ENCODE assay signal across 15 mouse cellular contexts in genomic region chr8:17690074-17690848, GRCm38 (mm10).
"Had no signal": no experiment of that assay in that cellular context is flagged by ENCODE, and none has a peak within 500 bp of the region (broad histone marks: within the 10 kb centered on the region; RNA-seq: fewer than 3 reads in every experiment).

No protein-coding gene starts in this region.

- H3K4me1 ChIP-seq: liver, embryonic 13.5 days; midbrain, embryonic 12.5 days; midbrain, embryonic 15.5 days; neural tube, embryonic 12.5 days; neural tube, embryonic 15.5 days had no signal

- H3K9me3 ChIP-seq: liver, embryonic 13.5 days; midbrain, embryonic 12.5 days; midbrain, embryonic 15.5 days; neural tube, embryonic 12.5 days; neural tube, embryonic 15.5 days had no signal

- H3K9ac ChIP-seq: liver, embryonic 13.5 days; midbrain, embryonic 12.5 days; midbrain, embryonic 15.5 days; neural tube, embryonic 12.5 days; neural tube, embryonic 15.5 days had no signal

- ATAC-seq: intestine, postnatal 0 days; midbrain, embryonic 15.5 days had no signal

- DNase-seq: kidney, adult 2 months; kidney, postnatal 36 days; layer of hippocampus, postnatal 36 days; liver, embryonic 13.5 days; retina, postnatal 1 day; thymus, adult 18-20 months; thymus, postnatal 36 days had no signal

- H3K27ac ChIP-seq: kidney, postnatal 0 days; left cerebral cortex, adult 2 months; liver, embryonic 13.5 days; macrophage; midbrain, embryonic 12.5 days; midbrain, embryonic 15.5 days; neural tube, embryonic 12.5 days; neural tube, embryonic 15.5 days had no signal

- H3K27me3 ChIP-seq: liver, embryonic 13.5 days; midbrain, embryonic 12.5 days; midbrain, embryonic 15.5 days; neural tube, embryonic 12.5 days; neural tube, embryonic 15.5 days had no signal

- H3K4me3 ChIP-seq: left cerebral cortex, adult 2 months; liver, embryonic 13.5 days; midbrain, embryonic 12.5 days; midbrain, embryonic 15.5 days; neural tube, embryonic 12.5 days; neural tube, embryonic 15.5 days had no signal

- H3K36me3 ChIP-seq: liver, embryonic 13.5 days; midbrain, embryonic 12.5 days; midbrain, embryonic 15.5 days; neural tube, embryonic 12.5 days; neural tube, embryonic 15.5 days had no signal

- H3K4me2 ChIP-seq: liver, embryonic 13.5 days; midbrain, embryonic 12.5 days; midbrain, embryonic 15.5 days; neural tube, embryonic 12.5 days; neural tube, embryonic 15.5 days had no signal
